Mouse (Mus musculus) right cerebral cortex, postnatal 4 days (tissue): Measurements from ENCODE around the gene Sult2a7.

Experiments
- DNase-seq: peaks from one replicate; pipeline ENCODE4 v3.0.0-alpha.2; 2022

Sult2a7 gene

DNA sequence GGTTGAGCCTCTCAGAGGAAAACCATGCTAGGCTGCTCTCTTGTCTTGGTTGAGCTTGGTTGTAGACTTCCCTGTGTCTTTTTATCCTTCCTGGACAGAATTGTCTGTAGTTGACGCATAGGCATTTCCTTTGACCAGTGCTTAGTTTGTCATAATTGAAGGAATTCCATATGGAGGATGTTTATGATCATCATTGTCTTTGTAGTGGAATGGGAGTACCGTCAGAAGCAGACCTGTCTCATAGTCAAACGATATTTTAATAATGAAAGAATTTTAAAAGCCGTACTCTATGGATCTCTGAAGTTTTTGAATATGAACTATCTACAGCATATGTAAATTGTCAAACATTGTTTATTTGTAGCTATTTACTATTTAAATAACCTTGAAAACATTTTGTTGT, at the start of gene Sult2a7:
Gene Sult2a7 (minus strand): TSS at position 101 of the 400 bp plus-strand sequence.
- DNase-seq: no peak

DNA sequence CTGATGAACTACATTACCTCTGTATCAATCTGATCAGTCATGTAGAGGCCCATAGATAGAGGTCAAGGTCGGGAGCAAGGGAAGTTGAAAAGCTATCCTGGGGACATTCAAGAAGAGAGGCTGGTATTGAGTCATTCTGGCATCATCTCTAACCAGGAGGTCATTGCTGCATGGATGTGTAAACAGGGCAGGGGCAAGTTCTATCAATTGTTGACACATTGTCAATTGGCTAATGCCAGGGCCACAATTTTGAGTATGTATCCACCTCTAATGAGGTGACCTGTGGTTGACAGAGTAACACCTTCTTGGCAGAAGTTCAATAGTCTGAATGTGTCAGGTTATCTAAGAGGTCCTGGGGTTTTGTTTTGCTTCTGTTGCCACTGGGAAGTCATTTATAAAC, 31.2 kb upstream of the Sult2a7 start:
- no peak for DNase-seq

- DNase-seq: no peak
Observed at GRCm38 (mm10) chr7:14522636-14523035, 28.6 kb upstream of the Sult2a7 start.

DNA sequence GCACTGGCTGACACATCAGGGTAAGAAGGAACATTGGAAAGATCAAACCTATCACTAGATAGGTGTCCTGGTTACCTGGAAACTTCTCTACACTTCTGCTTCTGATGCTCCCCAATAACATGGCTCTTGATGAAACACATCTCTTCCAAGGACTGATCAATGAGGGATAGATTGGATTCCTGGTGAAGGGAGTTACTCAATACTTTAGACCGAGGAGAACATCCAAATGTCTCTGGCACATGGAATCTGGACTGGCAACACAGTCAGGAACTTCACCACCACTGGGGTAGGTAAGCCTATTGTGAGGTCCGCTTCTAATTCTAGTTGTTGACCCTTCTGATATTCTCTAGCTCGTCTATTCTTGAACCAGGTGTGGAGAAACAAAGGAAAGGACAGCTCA, 24.3 kb upstream of the Sult2a7 start:
- no peak for DNase-seq

DNA sequence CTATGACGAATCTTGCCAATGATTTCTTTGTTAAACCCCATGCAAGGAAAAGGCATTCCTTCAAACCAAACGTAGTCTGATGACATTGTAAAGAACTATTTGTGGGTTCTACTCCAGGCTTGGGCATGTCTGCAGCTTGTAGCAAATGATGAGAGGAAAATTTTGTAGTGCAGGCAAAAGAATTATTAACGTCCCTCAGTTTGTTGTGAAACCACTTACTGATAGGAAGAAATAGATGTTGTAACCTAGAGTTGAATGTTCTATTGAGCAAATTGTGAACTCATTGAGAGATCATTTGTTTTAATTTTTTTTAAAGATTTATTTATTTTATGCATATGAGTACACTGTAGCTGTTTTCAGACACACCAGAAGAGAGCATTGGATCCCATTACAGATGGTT, 1.1 kb downstream of the Sult2a7 start:
- DNase-seq: no peak

DNA sequence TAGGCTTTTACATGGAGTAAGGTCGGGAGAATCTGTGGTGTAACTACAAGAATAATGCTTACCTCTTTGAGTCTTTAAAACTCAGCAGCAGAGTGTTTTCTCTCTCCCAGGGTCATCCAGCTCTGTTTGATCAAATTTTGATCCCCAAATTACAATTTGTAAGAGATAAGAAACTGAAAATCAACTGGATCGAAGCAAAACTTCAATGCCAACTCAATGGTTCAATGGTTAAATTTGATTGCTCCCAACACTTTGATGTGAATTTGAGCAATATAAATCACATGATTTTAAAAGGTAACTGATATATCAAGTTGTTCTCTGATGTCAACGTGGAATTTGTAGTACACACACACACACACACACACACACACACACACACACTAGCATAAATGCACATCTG, 47.5 kb downstream of the Sult2a7 start, which contains the start of gene Sult2a8:
Gene Sult2a8 (minus strand): TSS at position 236 of the 400 bp plus-strand sequence.
- DNase-seq: no peak

GRCm38 (mm10) chr7:14439581-14439980, 54.4 kb downstream of the Sult2a7 start:
- DNase-seq: no peak

GRCm38 (mm10) chr7:14438484-14438883, 55.5 kb downstream of the Sult2a7 start:
- DNase-seq: no peak

- no peak for DNase-seq
Observed at GRCm38 (mm10) chr7:14438029-14438428, 56.0 kb downstream of the Sult2a7 start.
